Mouse (Mus musculus) forebrain, embryonic 14.5 days (tissue): ENCODE measurements around the gene Ryr2. TPM values are rescaled to one million over a fixed set of nuclear protein-coding genes. Genes with fewer than 3 reads are reported as not detected.
"Not testable (repeated sequence)": the region's sequence is repeated elsewhere in the genome, so short reads cannot be mapped to it uniquely, and the experiment has no call there.

ENCODE experiments used
- ATAC-seq: fragments of 200-750 bp; cut with Nextera tagmentation; 2 replicates; pipeline ENCODE4 v1.8.0; 2017; ENCODE audit warnings: mild to moderate bottlenecking, moderate library complexity
- DNase-seq: peaks from one replicate; pipeline ENCODE4 v3.0.0-alpha.2; 2015; ENCODE audit warnings: low spot score
- H3K27ac ChIP-seq: fragments of 300-500 bp; sonication (generic); 2 replicates; pipeline ENCODE4 v1.5.1; 2014; ENCODE audit warnings: low read depth, mild to moderate bottlenecking, control low read depth, low read length, moderate library complexity
- H3K27me3 ChIP-seq: fragments of 300-500 bp; sonication (generic); replicated peaks from 2 replicates; pipeline ENCODE4 v1.6.1; 2014; ENCODE audit warnings: low read length, control low read depth, mixed read lengths; ENCODE audit not compliant: control insufficient read depth, insufficient read depth
- H3K36me3 ChIP-seq: fragments of 300-500 bp; sonication (generic); 2 replicates; pipeline ENCODE4 v1.6.1; 2014; ENCODE audit warnings: low read length, control low read depth; ENCODE audit not compliant: control insufficient read depth, insufficient read depth
- H3K4me1 ChIP-seq: fragments of 300-500 bp; sonication (generic); 2 replicates; pipeline ENCODE4 v1.6.1; 2014; ENCODE audit warnings: antibody characterized with exemption, low read length, control low read depth; ENCODE audit not compliant: control insufficient read depth, insufficient read depth
- H3K4me2 ChIP-seq: fragments of 300-500 bp; sonication (generic); 2 replicates; pipeline ENCODE4 v1.6.1; 2014; ENCODE audit warnings: mild to moderate bottlenecking, control low read depth, low read length
- H3K4me3 ChIP-seq: fragments of 300-500 bp; sonication (generic); 2 replicates; pipeline ENCODE4 v1.5.1; 2014; ENCODE audit warnings: low read depth, low read length, control low read depth
- H3K9ac ChIP-seq: fragments of 300-500 bp; sonication (generic); 2 replicates; pipeline ENCODE4 v1.6.1; 2014; ENCODE audit warnings: mild to moderate bottlenecking, low read length, control low read depth, moderate library complexity
- H3K9me3 ChIP-seq: fragments of 300-500 bp; sonication (generic); replicated peaks from 2 replicates; pipeline ENCODE4 v1.6.1; 2016; ENCODE audit warnings: low read length, control low read depth, mixed read lengths; ENCODE audit not compliant: control insufficient read depth
- WGBS: fragments of 180-500 bp; shearing (Covaris S2); extraction: QIAGEN DNeasy Blood & Tissue Kit; methylation state at CpG from one replicate; pipeline ENCODE4 v1.1.7; 2014; 5-methylcytosine and 5-hydroxymethylcytosine counted together
- polyA plus RNA-seq: library from polyadenylated mRNA; unstranded; fragments of >200 nt; fragmentation: Nextera tagmentation; extraction: Ambion mirVana; gene quantifications from 2 replicates; pipeline ENCODE4 v1.2.1, GENCODE M21; 2014

Gene Ryr2
- 0.76 and 2.1 TPM in 2 replicates for polyA plus RNA-seq

DNA sequence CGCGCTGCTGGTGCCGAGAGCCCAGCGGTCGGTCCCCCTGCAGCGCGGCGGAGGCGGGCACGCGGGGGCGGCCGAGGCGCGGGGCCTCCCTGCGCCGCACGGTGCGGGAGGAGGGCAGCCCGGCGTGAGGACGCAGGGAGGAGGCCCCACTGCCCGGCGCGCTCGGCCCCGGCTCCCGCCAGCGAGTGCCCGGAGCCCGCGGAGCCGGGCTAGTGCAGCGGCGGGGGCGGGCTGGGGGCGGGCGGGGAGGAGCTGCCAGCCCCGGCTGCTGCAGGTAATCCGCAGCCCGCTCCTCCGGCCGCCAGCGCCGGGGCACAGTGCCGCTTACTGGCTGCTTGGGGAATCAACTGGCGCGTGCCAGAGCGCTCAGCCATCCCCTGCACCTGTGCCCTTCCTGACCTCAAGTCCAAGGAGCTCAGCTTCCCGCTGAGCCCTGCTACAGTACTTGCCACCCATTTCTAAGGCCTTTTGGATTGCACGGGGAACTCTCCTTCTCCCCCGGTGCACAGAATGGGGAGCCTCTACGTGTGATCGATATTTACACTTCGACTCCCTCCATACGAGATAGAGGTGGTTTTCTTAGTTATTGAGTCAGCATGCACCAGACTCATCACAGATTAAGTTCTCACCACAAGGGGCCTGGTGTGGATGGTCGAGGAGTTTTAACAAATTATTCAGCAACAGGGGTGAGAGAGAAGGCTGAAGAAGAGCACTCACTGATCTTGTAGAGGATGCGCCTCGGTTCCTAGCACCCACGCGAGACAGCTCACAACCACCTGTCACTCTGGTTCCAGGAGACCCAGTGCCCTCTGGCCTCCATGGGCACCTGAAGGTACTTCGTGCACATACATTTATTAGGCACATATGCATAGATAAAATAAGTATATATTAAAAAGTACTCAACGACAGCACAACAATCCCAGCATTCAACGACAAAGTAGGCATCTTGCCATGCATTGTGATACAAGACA is at the start of gene Ryr2:
Ryr2 (minus strand) TSS at position 284 of the 971 bp plus-strand sequence.
- 10% methylated on average over 47 of the region's 64 CpGs for WGBS
- peak; percentile 89 for ATAC-seq
- no peaks in the 10 kb centered on the region for H3K9me3 ChIP-seq

DNA sequence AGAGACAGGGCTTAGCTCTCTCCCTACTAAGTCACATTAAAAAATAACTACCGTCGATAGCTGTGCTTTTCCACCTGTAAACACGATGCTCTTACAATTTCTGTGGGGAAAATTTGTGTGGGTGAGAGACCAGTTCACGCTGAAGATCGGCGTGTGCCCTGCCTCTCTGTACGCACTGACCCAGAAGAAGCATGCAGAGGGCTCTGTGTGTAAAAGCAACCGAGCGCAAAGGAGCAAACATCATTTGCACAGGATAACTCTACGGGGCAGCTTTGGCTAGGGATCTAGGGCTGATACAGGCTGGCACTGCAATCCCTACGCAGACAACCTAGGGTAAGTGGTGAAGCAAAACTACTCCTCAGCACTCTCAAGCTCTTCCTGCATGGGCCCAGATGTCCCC is 47.2 kb upstream of the Ryr2 start:
- no peaks in the 10 kb centered on the region for H3K36me3 ChIP-seq
- H3K27ac ChIP-seq, result no peak overlapping the region
- 85% methylated on average over 11 of the region's 11 CpGs for WGBS
- no peak for ATAC-seq
- no peak overlapping the region for H3K4me3 ChIP-seq
- no peak overlapping the region for H3K9ac ChIP-seq
- H3K27me3 ChIP-seq, result no peaks in the 10 kb centered on the region
- no peaks in the 10 kb centered on the region for H3K4me1 ChIP-seq
- no peak for DNase-seq
- no peaks in the 10 kb centered on the region for H3K9me3 ChIP-seq
- H3K4me2 ChIP-seq, result no peak overlapping the region

More for the DNA sequence above, at the start of gene Ryr2:
- H3K27me3 ChIP-seq, result peaks cover 17% of the 10 kb centered on the region
- peak within 1 kb of the TSS; percentile 52; the same call in 1 of the 2 replicates for H3K27ac ChIP-seq
- H3K36me3 ChIP-seq, result no peaks in the 10 kb centered on the region
- peak within 1 kb of the TSS; percentile 74 for H3K9ac ChIP-seq
- peak within 1 kb of the TSS; percentile 67 for H3K4me3 ChIP-seq
- no peaks in the 10 kb centered on the region for H3K4me1 ChIP-seq
- peak within 1 kb of the TSS; percentile 96 for H3K4me2 ChIP-seq
- peak; percentile 79 for DNase-seq

DNA sequence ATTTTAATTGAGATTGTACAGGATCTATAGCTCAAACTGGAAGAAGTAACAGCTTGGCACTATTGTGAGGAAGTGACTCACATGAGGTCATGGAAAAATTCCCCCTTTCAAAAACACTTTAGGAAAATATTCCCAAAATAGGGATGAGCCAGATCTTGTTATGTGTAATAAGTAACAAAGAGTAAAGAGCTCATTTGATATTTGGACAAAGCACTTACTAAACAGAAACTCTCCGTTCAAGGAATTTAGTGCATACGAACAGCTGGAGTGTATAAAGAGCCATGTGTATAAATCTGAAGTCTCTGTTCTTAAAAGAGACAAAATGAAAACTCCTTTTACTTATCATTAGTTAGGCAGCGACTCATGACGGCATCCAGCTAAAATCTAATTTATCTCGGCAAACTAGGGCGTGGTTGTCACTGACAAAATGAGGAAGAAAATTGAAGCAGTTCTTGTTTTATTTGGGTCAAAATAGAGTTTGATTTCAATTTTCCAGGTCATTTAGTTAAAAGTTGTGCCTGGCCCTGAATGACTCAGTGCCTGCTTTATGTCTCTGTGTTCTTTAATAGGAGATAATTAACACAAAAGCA is 40.3 kb upstream of the Ryr2 start:
- Histone ChIP-seq H3K9ac (no peak overlapping the region), H3K27ac (no peak overlapping the region), H3K4me3 (no peak overlapping the region), H3K4me2 (no peak overlapping the region), H3K27me3 (no peaks in the 10 kb centered on the region), H3K9me3 (no peaks in the 10 kb centered on the region), H3K36me3 (no peaks in the 10 kb centered on the region), H3K4me1 (no peaks in the 10 kb centered on the region)
- 76% methylated on average over 6 of the region's 6 CpGs for WGBS
- DNase-seq, result no peak
- ATAC-seq, result no peak

DNA sequence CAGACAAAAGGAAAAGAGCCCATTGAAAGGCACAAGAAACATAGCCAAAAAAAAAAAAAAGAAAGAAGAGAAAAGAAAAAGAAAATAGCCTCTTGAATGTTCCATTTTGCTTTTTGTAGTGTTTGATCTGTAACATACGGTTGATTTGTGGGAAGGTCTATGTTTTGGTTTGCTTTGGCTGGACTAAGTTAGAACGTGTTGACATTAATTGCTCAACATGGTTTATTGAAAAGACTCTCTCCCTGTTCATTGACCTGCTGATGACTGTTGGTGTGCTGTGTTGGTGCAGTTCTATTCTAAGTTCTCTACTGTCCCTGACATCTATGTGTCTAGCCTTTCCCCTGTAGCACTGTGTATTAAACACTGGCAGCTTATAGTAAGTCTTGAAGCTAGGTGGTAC is 39.7 kb upstream of the Ryr2 start:
- ATAC-seq (no peak), DNase-seq (no peak)
- H3K36me3 ChIP-seq, result no peaks in the 10 kb centered on the region
- H3K4me2 ChIP-seq, result no peak overlapping the region
- no peak overlapping the region for H3K27ac ChIP-seq
- H3K27me3 ChIP-seq, result no peaks in the 10 kb centered on the region
- no peaks in the 10 kb centered on the region for H3K4me1 ChIP-seq
- no peak overlapping the region for H3K4me3 ChIP-seq
- 86% methylated on average over 2 of the region's 2 CpGs for WGBS
- H3K9ac ChIP-seq, result no peak overlapping the region
- no peaks in the 10 kb centered on the region for H3K9me3 ChIP-seq

DNA sequence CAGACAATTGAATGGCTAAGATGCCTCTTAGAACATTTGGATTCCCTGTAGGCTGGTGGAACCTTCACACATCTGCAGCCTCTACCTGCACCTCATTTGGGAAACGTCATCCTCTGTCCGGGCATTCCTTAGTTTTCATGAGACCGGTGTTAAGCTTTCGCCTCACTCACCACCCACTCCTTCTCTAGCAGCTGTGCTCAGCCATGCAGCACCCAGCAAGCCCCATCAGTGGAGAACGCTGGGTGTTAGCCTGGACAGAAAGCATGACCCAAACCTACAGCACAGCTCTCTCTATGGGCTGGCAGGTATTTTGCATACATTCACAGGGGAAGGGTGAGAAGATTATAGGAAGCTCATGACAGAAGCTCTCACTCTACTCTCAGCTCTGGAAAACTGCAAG is 36.6 kb upstream of the Ryr2 start:
- no peaks in the 10 kb centered on the region for H3K4me1 ChIP-seq
- H3K9me3 ChIP-seq, result no peaks in the 10 kb centered on the region
- H3K9ac ChIP-seq, result no peak overlapping the region
- no peaks in the 10 kb centered on the region for H3K36me3 ChIP-seq
- no peak overlapping the region for H3K27ac ChIP-seq
- H3K27me3 ChIP-seq, result no peaks in the 10 kb centered on the region
- WGBS, result 95% methylated on average over 5 of the region's 5 CpGs
- H3K4me3 ChIP-seq, result no peak overlapping the region
- ATAC-seq (no peak), DNase-seq (no peak)
- H3K4me2 ChIP-seq, result no peak overlapping the region

DNA sequence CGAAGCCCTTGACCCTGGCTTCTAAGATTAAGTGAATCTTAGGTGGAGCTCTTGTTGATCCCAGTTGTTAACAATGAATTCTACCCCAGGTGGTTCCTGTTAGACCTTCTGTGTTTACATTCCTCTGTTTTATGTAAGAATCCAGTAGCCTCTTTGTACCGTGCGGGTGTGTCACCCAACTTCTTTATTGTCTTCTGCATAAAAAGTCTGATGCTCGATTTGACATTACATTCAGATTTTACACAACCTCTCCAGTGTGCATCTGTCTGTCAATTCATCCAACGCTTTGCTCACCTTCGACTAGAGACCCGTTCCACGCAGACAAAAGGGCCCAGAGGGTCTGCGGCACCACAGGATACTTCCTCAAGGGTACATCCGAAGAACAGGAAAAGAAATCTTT is 29.7 kb upstream of the Ryr2 start:
- H3K4me3 ChIP-seq, H3K36me3 ChIP-seq, H3K9me3 ChIP-seq, H3K4me1 ChIP-seq, H3K4me2 ChIP-seq, ATAC-seq, H3K9ac ChIP-seq, DNase-seq, H3K27ac ChIP-seq, H3K27me3 ChIP-seq: not testable (repeated sequence)
- whole genome bisulfite sequencing, result 92% methylated on average over 10 of the region's 10 CpGs

DNA sequence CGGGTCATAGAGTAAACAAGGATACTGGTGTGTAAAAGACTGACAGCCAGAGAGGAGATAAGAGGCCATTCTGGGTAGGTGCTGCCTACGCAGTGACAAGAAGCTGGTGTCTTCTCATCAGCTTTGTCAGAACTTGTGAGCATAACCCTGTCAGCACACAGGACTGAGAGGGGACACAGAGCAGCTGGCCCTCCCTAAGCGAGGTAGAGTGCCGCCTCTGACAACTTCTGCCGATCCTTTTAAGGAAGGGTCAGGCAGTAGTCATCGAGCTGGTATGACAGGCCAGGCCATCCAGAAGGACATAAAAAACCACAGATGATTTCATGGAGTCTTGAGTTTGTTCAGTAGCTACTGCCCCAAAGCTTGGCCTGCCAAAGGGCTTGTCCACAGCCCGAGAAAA is 26.8 kb upstream of the Ryr2 start:
- H3K4me2 ChIP-seq, result no peak overlapping the region
- no peak overlapping the region for H3K9ac ChIP-seq
- H3K36me3 ChIP-seq, result no peaks in the 10 kb centered on the region
- WGBS, result 91% methylated on average over 7 of the region's 7 CpGs
- no peaks in the 10 kb centered on the region for H3K9me3 ChIP-seq
- DNase-seq (no peak), ATAC-seq (no peak)
- no peaks in the 10 kb centered on the region for H3K4me1 ChIP-seq
- no peak overlapping the region for H3K4me3 ChIP-seq
- H3K27me3 ChIP-seq, result no peaks in the 10 kb centered on the region
- no peak overlapping the region for H3K27ac ChIP-seq

DNA sequence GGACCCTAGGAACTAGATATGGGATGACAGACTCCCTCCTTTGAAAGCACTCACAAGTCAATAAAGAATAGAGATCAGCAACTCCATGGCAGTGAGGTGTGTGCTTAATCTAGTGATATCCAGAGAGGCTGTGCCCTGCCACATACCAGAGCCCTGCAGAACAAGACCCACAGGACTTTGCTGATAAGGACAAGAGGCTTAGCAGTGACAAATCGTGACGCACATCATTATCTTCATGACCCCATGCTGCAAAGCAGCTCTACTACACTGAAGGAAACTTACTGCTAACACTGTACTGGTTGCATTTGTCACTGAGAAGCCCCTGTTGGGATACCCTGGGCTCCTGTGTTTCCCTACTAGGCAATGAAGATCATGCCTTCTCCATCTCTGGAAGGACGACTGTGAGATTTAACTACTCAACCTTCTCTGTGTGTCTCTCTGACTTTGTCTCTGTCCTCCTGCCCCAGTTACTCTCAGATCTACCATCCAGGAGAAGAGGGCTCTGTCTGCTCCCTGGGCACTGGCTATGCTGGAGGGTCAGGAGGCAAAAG is 25.5 kb upstream of the Ryr2 start:
- no peaks in the 10 kb centered on the region for H3K9me3 ChIP-seq
- ATAC-seq, result no peak
- no peaks in the 10 kb centered on the region for H3K36me3 ChIP-seq
- H3K9ac ChIP-seq, result no peak overlapping the region
- 77% methylated on average over 3 of the region's 3 CpGs for WGBS
- no peak overlapping the region for H3K4me3 ChIP-seq
- no peak overlapping the region for H3K27ac ChIP-seq
- no peaks in the 10 kb centered on the region for H3K27me3 ChIP-seq
- no peaks in the 10 kb centered on the region for H3K4me1 ChIP-seq
- no peak overlapping the region for H3K4me2 ChIP-seq
- DNase-seq, result no peak

DNA sequence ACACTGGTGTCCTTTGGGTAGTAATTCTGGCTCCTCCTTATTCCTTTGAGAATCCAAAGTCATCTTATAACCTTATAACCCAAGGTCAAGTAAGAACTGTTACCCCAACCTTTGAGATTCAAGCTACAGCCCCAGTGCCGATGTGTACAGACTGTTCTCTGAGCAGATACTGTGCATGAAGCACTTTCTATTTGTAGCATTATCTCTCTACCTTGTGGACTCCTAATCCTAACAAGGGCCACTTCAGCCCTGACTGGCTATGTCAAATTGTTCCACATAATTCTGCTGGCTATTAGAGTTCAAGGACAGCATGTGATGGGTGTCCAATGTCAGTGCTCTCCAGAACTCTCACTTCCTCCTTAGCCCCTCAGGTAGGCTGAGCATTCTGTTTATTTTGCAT is 22.4 kb upstream of the Ryr2 start:
- WGBS, result 95% methylated on average over 1 of the region's 1 CpGs
- no peaks in the 10 kb centered on the region for H3K9me3 ChIP-seq

More for the DNA sequence above, 22.4 kb upstream of the Ryr2 start:
- no peaks in the 10 kb centered on the region for H3K27me3 ChIP-seq
- no peak overlapping the region for H3K9ac ChIP-seq
- H3K4me2 ChIP-seq, result no peak overlapping the region
- DNase-seq (no peak), ATAC-seq (no peak)
- no peak overlapping the region for H3K27ac ChIP-seq
- no peak overlapping the region for H3K4me3 ChIP-seq
- H3K36me3 ChIP-seq, result no peaks in the 10 kb centered on the region
- no peaks in the 10 kb centered on the region for H3K4me1 ChIP-seq
